Mouse (Mus musculus) neural tube, embryonic 15.5 days (tissue): Measurements from ENCODE around the gene Klk15. TPM values are rescaled to one million over a fixed set of nuclear protein-coding genes. Genes with fewer than 3 reads are reported as not detected.

Experiments used
- polyA plus RNA-seq: library from polyadenylated mRNA; unstranded; fragments of >200 nt; fragmentation: Nextera tagmentation; extraction: Ambion mirVana; gene quantifications from 2 replicates; pipeline ENCODE4 v1.2.1, GENCODE M21; 2015

Klk15 gene
- polyA plus RNA-seq, 1 experiment from 2014 or later: not detected

Other genes starting within 250 kb of the Klk15 start
- gene Klk14, start 243.3 kb upstream of the Klk15 start, polyA plus RNA-seq: not detected in 2 replicates
- gene Klk13, start 221.2 kb upstream of the Klk15 start, polyA plus RNA-seq: 0.17 and 0.38 TPM in 2 replicates
- not detected in 2 replicates for gene Klk12, start 164.8 kb upstream of the Klk15 start, polyA plus RNA-seq
- 0.33 TPM in 1 of 2 replicates, not detected in the other for gene Klk11, start 159.1 kb upstream of the Klk15 start, polyA plus RNA-seq
- 0.10 and 0.51 TPM in 2 replicates for gene Klk10, start 152.7 kb upstream of the Klk15 start, polyA plus RNA-seq
- 0.23 TPM in 1 of 2 replicates, not detected in the other for gene Klk9, start 141.8 kb upstream of the Klk15 start, polyA plus RNA-seq
- 12.6 and 15.5 TPM in 2 replicates for gene Klk8, start 136.2 kb upstream of the Klk15 start, polyA plus RNA-seq
- 0.24 TPM in 1 of 2 replicates, not detected in the other for gene Klk7, start 122.4 kb upstream of the Klk15 start, polyA plus RNA-seq
- not detected in 2 replicates for gene Klk6, start 109.2 kb upstream of the Klk15 start, polyA plus RNA-seq
- gene Klk5, start 91.8 kb upstream of the Klk15 start, polyA plus RNA-seq: not detected in 2 replicates
- gene Klk4, start 52.6 kb upstream of the Klk15 start, polyA plus RNA-seq: 0.28 TPM in 1 of 2 replicates, not detected in the other
- gene Klk1b8, start 16.9 kb downstream of the Klk15 start, polyA plus RNA-seq: not detected in 2 replicates
- gene Klk1b1, start 33.0 kb downstream of the Klk15 start, polyA plus RNA-seq: not detected in 2 replicates
- not detected in 2 replicates for gene Klk1b9, start 42.3 kb downstream of the Klk15 start, polyA plus RNA-seq
- not detected in 2 replicates for gene Klk1b11, start 62.1 kb downstream of the Klk15 start, polyA plus RNA-seq
- gene Klk1b26, start 78.4 kb downstream of the Klk15 start, polyA plus RNA-seq: not detected in 2 replicates
- not detected in 2 replicates for gene Klk1b27, start 118.5 kb downstream of the Klk15 start, polyA plus RNA-seq
- gene Klk1b21, start 168.6 kb downstream of the Klk15 start, polyA plus RNA-seq: not detected in 2 replicates
- not detected in 2 replicates for gene Klk1b22, start 178.9 kb downstream of the Klk15 start, polyA plus RNA-seq
- not detected in 2 replicates for gene Klk1b16, start 203.0 kb downstream of the Klk15 start, polyA plus RNA-seq